Mouse (Mus musculus): Measurements from ENCODE around the gene Fam168b. TPM values are rescaled to one million over a fixed set of nuclear protein-coding genes. Genes with fewer than 3 reads are reported as not detected.

Gene Fam168b
- polyA plus RNA-seq, 1 experiment from 2014 or later = 115 TPM

GRCm38 (mm10) chr1:34864243-34864642 lies 21.4 kb upstream of the Fam168b start:
- no peak overlapping the region for H3K27ac ChIP-seq (replicated peaks)
- H3K4me1 ChIP-seq = no peaks in the 10 kb centered on the region
- WGBS = 85% methylated on average over 7 of the region's 7 CpGs
- H3K4me3 ChIP-seq = no peak overlapping the region
- H3K9me3 ChIP-seq (replicated peaks) = no peaks in the 10 kb centered on the region
- no peaks in the 10 kb centered on the region for H3K27me3 ChIP-seq (ENCODE audit: low read depth, poor library complexity, severe bottlenecking)
- DNase-seq (ENCODE audit: low spot score) = no peak
- H3K36me3 ChIP-seq = peaks cover 53% of the 10 kb centered on the region

- 92% methylated on average over 7 of the region's 7 CpGs for WGBS
- H3K27me3 ChIP-seq (ENCODE audit: low read depth, poor library complexity, severe bottlenecking) = no peaks in the 10 kb centered on the region
- H3K4me1 ChIP-seq = no peaks in the 10 kb centered on the region
- H3K9me3 ChIP-seq (replicated peaks) = no peaks in the 10 kb centered on the region
- H3K27ac ChIP-seq (replicated peaks) = no peak overlapping the region
- no peak overlapping the region for H3K4me3 ChIP-seq
- DNase-seq (ENCODE audit: low spot score) = no peak
- H3K36me3 ChIP-seq = peaks cover 44% of the 10 kb centered on the region
Observed at GRCm38 (mm10) chr1:34863323-34863722, 20.5 kb upstream of the Fam168b start.

- Histone ChIP-seq H3K4me1 (no peaks in the 10 kb centered on the region), H3K36me3 (peaks cover 43% of the 10 kb centered on the region), H3K4me3 (no peak overlapping the region), H3K9me3 (replicated peaks) (no peaks in the 10 kb centered on the region), H3K27ac (replicated peaks) (no peak overlapping the region), H3K27me3 (ENCODE audit: low read depth, poor library complexity, severe bottlenecking) (no peaks in the 10 kb centered on the region)
- DNase-seq (ENCODE audit: low spot score) = no peak
- 96% methylated on average over 13 of the region's 13 CpGs for whole genome bisulfite sequencing
Observed at GRCm38 (mm10) chr1:34862877-34863276, 20.0 kb upstream of the Fam168b start.

GRCm38 (mm10) chr1:34860205-34860604 lies 17.3 kb upstream of the Fam168b start:
- no peaks in the 10 kb centered on the region for H3K9me3 ChIP-seq (replicated peaks)
- H3K27ac ChIP-seq (replicated peaks) = no peak overlapping the region
- H3K36me3 ChIP-seq = peaks cover 35% of the 10 kb centered on the region
- DNase-seq (ENCODE audit: low spot score) = no peak
- 88% methylated on average over 7 of the region's 7 CpGs for WGBS
- H3K4me1 ChIP-seq = no peaks in the 10 kb centered on the region
- H3K27me3 ChIP-seq (ENCODE audit: low read depth, poor library complexity, severe bottlenecking) = no peaks in the 10 kb centered on the region
- no peak overlapping the region for H3K4me3 ChIP-seq

GRCm38 (mm10) chr1:34859761-34860160 lies 16.9 kb upstream of the Fam168b start:
- Histone ChIP-seq H3K4me3 (no peak overlapping the region), H3K9me3 (replicated peaks) (no peaks in the 10 kb centered on the region), H3K4me1 (no peaks in the 10 kb centered on the region), H3K27ac (replicated peaks) (no peak overlapping the region), H3K36me3 (peaks cover 30% of the 10 kb centered on the region), H3K27me3 (ENCODE audit: low read depth, poor library complexity, severe bottlenecking) (no peaks in the 10 kb centered on the region)
- WGBS = 81% methylated on average over 3 of the region's 3 CpGs
- DNase-seq (ENCODE audit: low spot score) = no peak

GRCm38 (mm10) chr1:34858671-34859070 lies 15.8 kb upstream of the Fam168b start:
- no peak overlapping the region for H3K4me3 ChIP-seq
- DNase-seq (ENCODE audit: low spot score) = no peak
- H3K4me1 ChIP-seq = no peaks in the 10 kb centered on the region
- no peaks in the 10 kb centered on the region for H3K9me3 ChIP-seq (replicated peaks)
- peaks cover 20% of the 10 kb centered on the region for H3K36me3 ChIP-seq
- WGBS = 83% methylated on average over 5 of the region's 5 CpGs
- no peaks in the 10 kb centered on the region for H3K27me3 ChIP-seq (ENCODE audit: low read depth, poor library complexity, severe bottlenecking)
- no peak overlapping the region for H3K27ac ChIP-seq (replicated peaks)

GRCm38 (mm10) chr1:34855056-34855739 lies 12.3 kb upstream of the Fam168b start:
- H3K27ac ChIP-seq (replicated peaks) = no peak overlapping the region
- WGBS = 83% methylated on average over 12 of the region's 12 CpGs
- no peak for DNase-seq (ENCODE audit: low spot score)
- no peak overlapping the region for H3K4me3 ChIP-seq
- H3K27me3 ChIP-seq (ENCODE audit: low read depth, poor library complexity, severe bottlenecking) = no peaks in the 10 kb centered on the region
- H3K9me3 ChIP-seq (replicated peaks) = no peaks in the 10 kb centered on the region
- no peaks in the 10 kb centered on the region for H3K36me3 ChIP-seq
- peaks cover 14% of the 10 kb centered on the region for H3K4me1 ChIP-seq

- peaks cover 24% of the 10 kb centered on the region for H3K4me1 ChIP-seq
- no peaks in the 10 kb centered on the region; the same call in 1 of the 2 replicates for H3K27me3 ChIP-seq (ENCODE audit: low read depth, poor library complexity, severe bottlenecking)
- DNase-seq (ENCODE audit: low spot score) = no peak
- H3K36me3 ChIP-seq = no peaks in the 10 kb centered on the region
- 90% methylated on average over 2 of the region's 2 CpGs for WGBS
- no peak overlapping the region for H3K4me3 ChIP-seq
- H3K9me3 ChIP-seq (replicated peaks) = no peaks in the 10 kb centered on the region
- no peak overlapping the region for H3K27ac ChIP-seq (replicated peaks)
Observed at GRCm38 (mm10) chr1:34853786-34854185, 10.9 kb upstream of the Fam168b start.

- H3K27me3 ChIP-seq (ENCODE audit: low read depth, poor library complexity, severe bottlenecking) = no peaks in the 10 kb centered on the region; the same call in 1 of the 2 replicates
- 86% methylated on average over 11 of the region's 11 CpGs for WGBS
- no peaks in the 10 kb centered on the region for H3K9me3 ChIP-seq (replicated peaks)
- DNase-seq (ENCODE audit: low spot score) = no peak
- no peak overlapping the region for H3K4me3 ChIP-seq
- H3K36me3 ChIP-seq = no peaks in the 10 kb centered on the region
- H3K27ac ChIP-seq (replicated peaks) = no peak overlapping the region
- peaks cover 24% of the 10 kb centered on the region for H3K4me1 ChIP-seq
Observed at GRCm38 (mm10) chr1:34852116-34852878, 9.4 kb upstream of the Fam168b start.

- 71% methylated on average over 6 of the region's 6 CpGs for WGBS
- Histone ChIP-seq H3K36me3 (no peaks in the 10 kb centered on the region), H3K9me3 (replicated peaks) (no peaks in the 10 kb centered on the region), H3K4me3 (no peak overlapping the region), H3K27ac (replicated peaks) (no peak overlapping the region), H3K4me1 (peaks cover 24% of the 10 kb centered on the region), H3K27me3 (ENCODE audit: low read depth, poor library complexity, severe bottlenecking) (no peaks in the 10 kb centered on the region; the same call in 1 of the 2 replicates)
- DNase-seq (ENCODE audit: low spot score) = no peak
Observed at GRCm38 (mm10) chr1:34851562-34851961, 8.7 kb upstream of the Fam168b start.

GRCm38 (mm10) chr1:34850343-34851136 lies 7.7 kb upstream of the Fam168b start:
- H3K27me3 ChIP-seq (ENCODE audit: low read depth, poor library complexity, severe bottlenecking) = no peaks in the 10 kb centered on the region; the same call in 1 of the 2 replicates
- H3K27ac ChIP-seq (replicated peaks) = peak overlapping the region; percentile 90
- DNase-seq (ENCODE audit: low spot score) = no peak
- H3K4me1 ChIP-seq = peaks cover 24% of the 10 kb centered on the region
- peak overlapping the region; percentile 83 for H3K4me3 ChIP-seq
- no peaks in the 10 kb centered on the region for H3K36me3 ChIP-seq
- H3K9me3 ChIP-seq (replicated peaks) = no peaks in the 10 kb centered on the region
- WGBS = 45% methylated on average over 11 of the region's 11 CpGs

- under 1% methylated on average over 39 of the region's 40 CpGs for WGBS
- peak within 1 kb of the TSS; percentile 90 for H3K27ac ChIP-seq (replicated peaks)
Observed at GRCm38 (mm10) chr1:34849745-34850342, 7.0 kb upstream of the Fam168b start, which contains the start of gene Plekhb2. Plekhb2 (plus strand) TSS chr1:34849976.

More at GRCm38 (mm10) chr1:34849745-34850342, 7.0 kb upstream of the Fam168b start, which contains the start of gene Plekhb2:
- H3K27me3 ChIP-seq (ENCODE audit: low read depth, poor library complexity, severe bottlenecking) = no peaks in the 10 kb centered on the region; the same call in 1 of the 2 replicates
- H3K4me3 ChIP-seq = peak within 1 kb of the TSS; percentile 83
- DNase-seq (ENCODE audit: low spot score) = peak; percentile 87
- peaks cover 24% of the 10 kb centered on the region for H3K4me1 ChIP-seq
- no peaks in the 10 kb centered on the region for H3K9me3 ChIP-seq (replicated peaks)
- no peaks in the 10 kb centered on the region for H3K36me3 ChIP-seq

Data from midbrain, embryonic 10.5 days (tissue).